Mouse (Mus musculus) hindbrain, embryonic 14.5 days (tissue): Measurements from ENCODE around the gene Wfdc9. TPM values are rescaled to one million over a fixed set of nuclear protein-coding genes. Genes with fewer than 3 reads are reported as not detected.

Experiments used
- ATAC-seq: fragments of 200-750 bp; cut with Nextera tagmentation; 2 replicates; pipeline ENCODE4 v1.8.0; 2017; ENCODE audit warnings: moderate number of reproducible peaks, mild to moderate bottlenecking, moderate TSS enrichment, moderate library complexity; ENCODE audit not compliant: low FRiP score
- DNase-seq: peaks from one replicate; pipeline ENCODE4 v3.0.0-alpha.2; 2015; ENCODE audit warnings: low spot score
- H3K27ac ChIP-seq: fragments of 300-500 bp; sonication (generic); 2 replicates; pipeline ENCODE4 v1.5.1; 2014; ENCODE audit warnings: mild to moderate bottlenecking, moderate library complexity
- H3K27me3 ChIP-seq: fragments of 300-500 bp; sonication (generic); 2 replicates; pipeline ENCODE4 v1.6.1; 2014; ENCODE audit warnings: mild to moderate bottlenecking, low read length, mixed read lengths; ENCODE audit not compliant: control insufficient read depth, insufficient read depth
- H3K36me3 ChIP-seq: fragments of 300-500 bp; sonication (generic); replicated peaks from 2 replicates; pipeline ENCODE4 v1.6.1; 2014; ENCODE audit not compliant: control insufficient read depth, insufficient read depth
- H3K4me1 ChIP-seq: fragments of 300-500 bp; sonication (generic); replicated peaks from 2 replicates; pipeline ENCODE4 v1.6.1; 2014; ENCODE audit warnings: antibody characterized with exemption, low read length, mixed read lengths; ENCODE audit not compliant: control insufficient read depth, insufficient read depth
- H3K4me2 ChIP-seq: fragments of 300-500 bp; sonication (generic); replicated peaks from 2 replicates; pipeline ENCODE4 v1.6.1; 2014; ENCODE audit warnings: mild to moderate bottlenecking, moderate library complexity
- H3K4me3 ChIP-seq: fragments of 300-500 bp; sonication (generic); replicated peaks from 2 replicates; pipeline ENCODE4 v1.5.1; 2014; ENCODE audit warnings: mild to moderate bottlenecking, low read length
- H3K9ac ChIP-seq: fragments of 300-500 bp; sonication (generic); 2 replicates; pipeline ENCODE4 v1.6.1; 2014
- H3K9me3 ChIP-seq: fragments of 300-500 bp; sonication (generic); 2 replicates; pipeline ENCODE4 v1.6.1; 2016; ENCODE audit warnings: low read length; ENCODE audit not compliant: control insufficient read depth
- WGBS: fragments of 180-500 bp; shearing (Covaris S2); extraction: QIAGEN DNeasy Blood & Tissue Kit; methylation state at CpG from one replicate; pipeline ENCODE4 v1.1.7; 2014; 5-methylcytosine and 5-hydroxymethylcytosine counted together
- polyA plus RNA-seq: library from polyadenylated mRNA; unstranded; fragments of >200 nt; fragmentation: Nextera tagmentation; extraction: Ambion mirVana; gene quantifications from 2 replicates; pipeline ENCODE4 v1.2.1, GENCODE M21; 2014

Wfdc9 gene
- not detected in 2 replicates for polyA plus RNA-seq

- H3K4me1 ChIP-seq, result no peaks in the 10 kb centered on the region
- ATAC-seq (no peak), DNase-seq (no peak)
- H3K27ac ChIP-seq, result no peak within 1 kb of the TSS
- no peak within 1 kb of the TSS for H3K4me3 ChIP-seq
- H3K27me3 ChIP-seq, result no peaks in the 10 kb centered on the region
- H3K9me3 ChIP-seq, result no peaks in the 10 kb centered on the region
- H3K4me2 ChIP-seq, result no peak within 1 kb of the TSS
- no peak within 1 kb of the TSS for H3K9ac ChIP-seq
- no peaks in the 10 kb centered on the region for H3K36me3 ChIP-seq
- WGBS, result 87% methylated on average over 9 of the region's 9 CpGs
Measured at GRCm38 (mm10) chr2:164656483-164656882, at the start of gene Wfdc9. Gene Wfdc9 (minus strand): TSS chr2:164656583.

GRCm38 (mm10) chr2:164705991-164706390, 49.6 kb upstream of the Wfdc9 start:
- DNase-seq (no peak), ATAC-seq (no peak)
- Histone ChIP-seq H3K27ac (no peak overlapping the region), H3K9me3 (no peaks in the 10 kb centered on the region), H3K4me1 (no peaks in the 10 kb centered on the region), H3K4me3 (no peak overlapping the region), H3K9ac (no peak overlapping the region), H3K36me3 (no peaks in the 10 kb centered on the region), H3K4me2 (no peak overlapping the region), H3K27me3 (no peaks in the 10 kb centered on the region)
- WGBS, result 93% methylated on average over 14 of the region's 14 CpGs

DNA sequence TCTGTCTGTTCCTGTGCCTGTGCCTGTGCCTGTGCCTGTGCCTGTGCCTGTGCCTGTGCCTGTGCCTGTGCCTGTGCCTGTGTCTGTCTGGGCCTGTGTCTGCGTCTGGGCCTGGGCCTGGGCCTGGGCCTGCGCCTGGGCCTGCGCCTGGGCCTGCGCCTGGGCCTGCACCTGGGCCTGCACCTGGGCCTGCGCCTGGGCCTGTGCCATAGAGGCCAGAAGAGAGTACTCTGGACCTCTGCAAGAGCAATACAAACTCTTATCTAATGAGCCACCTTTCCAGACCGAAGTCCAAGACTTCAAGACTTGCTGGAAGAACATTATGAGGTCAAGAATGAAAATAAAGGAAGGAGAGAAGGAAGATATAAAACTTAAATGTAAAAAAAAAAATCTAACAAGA, 48.9 kb upstream of the Wfdc9 start:
- 88% methylated on average over 6 of the region's 6 CpGs for WGBS
- ATAC-seq, result no peak
- Histone ChIP-seq H3K4me3 (no peak overlapping the region), H3K9me3 (no peaks in the 10 kb centered on the region), H3K4me2 (no peak overlapping the region), H3K27me3 (no peaks in the 10 kb centered on the region), H3K36me3 (no peaks in the 10 kb centered on the region), H3K9ac (no peak overlapping the region), H3K27ac (no peak overlapping the region), H3K4me1 (no peaks in the 10 kb centered on the region)
- DNase-seq, result no peak

DNA sequence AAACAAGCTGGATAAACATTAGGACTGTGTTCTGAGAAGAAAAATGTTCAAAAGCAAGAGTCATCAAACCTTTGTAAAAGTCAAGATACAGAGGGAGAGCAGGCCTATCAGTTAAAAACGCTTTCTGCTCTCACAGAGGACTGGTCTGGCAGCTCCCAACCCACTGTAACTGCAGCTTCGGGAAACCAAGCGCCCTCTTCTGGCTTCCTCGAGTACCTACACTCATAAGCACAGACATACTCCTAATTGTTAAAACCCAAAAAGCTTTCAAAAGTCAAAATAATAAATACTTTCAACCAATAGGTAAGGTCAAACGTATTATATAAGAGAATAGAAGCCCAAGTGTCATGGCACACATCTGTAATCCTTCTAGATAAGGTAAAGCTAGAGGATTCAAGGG, 47.9 kb upstream of the Wfdc9 start:
- ATAC-seq, result no peak

GRCm38 (mm10) chr2:164701761-164702160, 45.4 kb upstream of the Wfdc9 start:
- H3K9me3 ChIP-seq, result no peaks in the 10 kb centered on the region
- DNase-seq (no peak), ATAC-seq (no peak)
- no peak overlapping the region for H3K4me2 ChIP-seq
- no peak overlapping the region for H3K4me3 ChIP-seq
- H3K36me3 ChIP-seq, result no peaks in the 10 kb centered on the region
- H3K9ac ChIP-seq, result no peak overlapping the region
- 85% methylated on average over 5 of the region's 5 CpGs for WGBS
- no peak overlapping the region for H3K27ac ChIP-seq
- H3K27me3 ChIP-seq, result no peaks in the 10 kb centered on the region
- H3K4me1 ChIP-seq, result no peaks in the 10 kb centered on the region

More for the DNA sequence above, 47.9 kb upstream of the Wfdc9 start:
- no peak overlapping the region for H3K27ac ChIP-seq
- H3K27me3 ChIP-seq, result no peaks in the 10 kb centered on the region
- 86% methylated on average over 5 of the region's 5 CpGs for WGBS
- no peaks in the 10 kb centered on the region for H3K4me1 ChIP-seq
- H3K9ac ChIP-seq, result no peak overlapping the region
- no peak for DNase-seq
- H3K9me3 ChIP-seq, result no peaks in the 10 kb centered on the region
- no peaks in the 10 kb centered on the region for H3K36me3 ChIP-seq
- no peak overlapping the region for H3K4me3 ChIP-seq
- H3K4me2 ChIP-seq, result no peak overlapping the region

DNA sequence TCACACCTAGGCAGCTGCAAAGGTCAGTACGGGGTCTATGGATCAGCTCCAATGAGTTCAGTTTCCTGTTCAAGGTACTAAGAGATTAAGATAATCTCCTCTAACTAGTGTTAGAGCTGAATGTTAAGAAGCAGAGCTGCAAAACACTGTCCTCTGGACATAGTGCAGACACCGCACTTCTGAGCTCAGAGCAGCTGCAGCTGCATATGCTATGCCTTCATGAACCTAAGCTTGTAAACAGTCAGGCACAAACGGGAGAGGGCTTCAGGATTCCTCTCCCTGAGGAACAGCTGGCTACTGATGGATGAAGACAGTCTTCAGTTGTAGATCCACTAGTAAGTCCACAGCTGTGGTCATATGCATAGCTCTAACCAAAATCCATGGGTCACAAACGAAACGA, 44.6 kb upstream of the Wfdc9 start:
- no peak for DNase-seq
- Histone ChIP-seq H3K4me2 (no peak overlapping the region), H3K9ac (no peak overlapping the region), H3K4me3 (no peak overlapping the region), H3K27ac (no peak overlapping the region), H3K9me3 (no peaks in the 10 kb centered on the region), H3K4me1 (no peaks in the 10 kb centered on the region), H3K36me3 (no peaks in the 10 kb centered on the region), H3K27me3 (no peaks in the 10 kb centered on the region)
- WGBS, result 88% methylated on average over 5 of the region's 5 CpGs
- no peak for ATAC-seq

GRCm38 (mm10) chr2:164698201-164698600, 41.8 kb upstream of the Wfdc9 start, which contains the start of gene Spint4:
Gene Spint4 (plus strand): TSS chr2:164698501.
- ATAC-seq (no peak), DNase-seq (no peak)
- no peaks in the 10 kb centered on the region for H3K9me3 ChIP-seq
- H3K27ac ChIP-seq, result no peak within 1 kb of the TSS
- WGBS, result 70% methylated on average over 4 of the region's 4 CpGs
- no peaks in the 10 kb centered on the region for H3K4me1 ChIP-seq
- H3K9ac ChIP-seq, result no peak within 1 kb of the TSS
- H3K4me2 ChIP-seq, result no peak within 1 kb of the TSS
- H3K36me3 ChIP-seq, result no peaks in the 10 kb centered on the region
- H3K4me3 ChIP-seq, result no peak within 1 kb of the TSS
- no peaks in the 10 kb centered on the region for H3K27me3 ChIP-seq

GRCm38 (mm10) chr2:164684807-164685206, 28.4 kb upstream of the Wfdc9 start, which contains the start of gene Wfdc13:
Gene Wfdc13 (plus strand): TSS chr2:164685107.
- ATAC-seq (no peak), DNase-seq (no peak)
- 84% methylated on average over 3 of the region's 3 CpGs for WGBS
- Histone ChIP-seq H3K36me3 (no peaks in the 10 kb centered on the region), H3K4me2 (no peak within 1 kb of the TSS), H3K27me3 (no peaks in the 10 kb centered on the region), H3K9me3 (no peaks in the 10 kb centered on the region), H3K9ac (no peak within 1 kb of the TSS), H3K4me3 (no peak within 1 kb of the TSS), H3K4me1 (no peaks in the 10 kb centered on the region), H3K27ac (no peak within 1 kb of the TSS)

GRCm38 (mm10) chr2:164679906-164680305, 23.5 kb upstream of the Wfdc9 start:
- Histone ChIP-seq H3K27me3 (no peaks in the 10 kb centered on the region), H3K4me1 (peaks cover 5% of the 10 kb centered on the region; the same call in 1 of the 2 replicates), H3K9ac (no peak overlapping the region), H3K9me3 (no peaks in the 10 kb centered on the region), H3K4me2 (no peak overlapping the region), H3K36me3 (no peaks in the 10 kb centered on the region), H3K4me3 (no peak overlapping the region), H3K27ac (no peak overlapping the region)
- DNase-seq, result no peak
- 65% methylated on average over 3 of the region's 3 CpGs for WGBS
- no peak for ATAC-seq
